Mouse (Mus musculus) kidney, embryonic 16.5 days (tissue): Measurements from ENCODE around the gene BC048562. TPM values are rescaled to one million over a fixed set of nuclear protein-coding genes. Genes with fewer than 3 reads are reported as not detected.
A peak's percentile ranks its signal among the peaks of the same experiment; 100 is the strongest.

Source experiments
- ATAC-seq: fragments of 200-750 bp; cut with Nextera tagmentation; 2 replicates; pipeline ENCODE4 v1.8.0; 2017; ENCODE audit warnings: moderate TSS enrichment; ENCODE audit not compliant: low FRiP score, low TSS enrichment
- H3K27ac ChIP-seq: fragments of 300-500 bp; sonication (generic); 2 replicates; pipeline ENCODE4 v1.5.1; 2014; ENCODE audit warnings: low read length
- H3K27me3 ChIP-seq: fragments of 300-500 bp; sonication (generic); 2 replicates; pipeline ENCODE4 v1.6.1; 2014; ENCODE audit warnings: low read length, control low read depth, mixed read lengths; ENCODE audit not compliant: insufficient read depth
- H3K36me3 ChIP-seq: fragments of 300-500 bp; sonication (generic); 2 replicates; pipeline ENCODE4 v1.6.1; 2014; ENCODE audit warnings: low read length, control low read depth, mixed read lengths; ENCODE audit not compliant: insufficient read depth
- H3K4me1 ChIP-seq: fragments of 300-500 bp; sonication (generic); 2 replicates; pipeline ENCODE4 v1.6.1; 2014; ENCODE audit warnings: low read length, control low read depth, mixed read lengths; ENCODE audit not compliant: insufficient read depth
- H3K4me2 ChIP-seq: fragments of 300-500 bp; sonication (generic); replicated peaks from 2 replicates; pipeline ENCODE4 v1.6.1; 2014; ENCODE audit warnings: low read depth, low read length
- H3K4me3 ChIP-seq: fragments of 300-500 bp; sonication (generic); 2 replicates; pipeline ENCODE4 v1.5.1; 2014; ENCODE audit warnings: mild to moderate bottlenecking, low read length
- H3K9ac ChIP-seq: fragments of 300-500 bp; sonication (generic); replicated peaks from 2 replicates; pipeline ENCODE4 v1.6.1; 2014; ENCODE audit warnings: low read length
- H3K9me3 ChIP-seq: fragments of 300-500 bp; sonication (generic); 2 replicates; pipeline ENCODE4 v1.6.1; 2016; ENCODE audit warnings: low read length, control low read depth
- WGBS: fragments of 180-500 bp; shearing (Covaris S2); extraction: QIAGEN DNeasy Blood & Tissue Kit; methylation state at CpG from one replicate; pipeline ENCODE4 v1.1.7; 2014; 5-methylcytosine and 5-hydroxymethylcytosine counted together
- polyA plus RNA-seq: library from polyadenylated mRNA; unstranded; fragments of >200 nt; fragmentation: Nextera tagmentation; extraction: Ambion mirVana; gene quantifications from 2 replicates; pipeline ENCODE4 v1.2.1, GENCODE M21; 2015

The BC048562 gene
- polyA plus RNA-seq, 1 experiment from 2014 or later: not detected

- no peak overlapping the region for H3K9ac ChIP-seq
- no peak overlapping the region for H3K4me3 ChIP-seq
- H3K4me2 ChIP-seq: no peak overlapping the region
- no peak overlapping the region for H3K27ac ChIP-seq
- ATAC-seq: no peak
- 79% methylated on average over 12 of the region's 12 CpGs for WGBS
- H3K27me3 ChIP-seq: no peaks in the 10 kb centered on the region
- 0 out of 2 replicates have a peak, but pooled peaks cover under 1% of the 10 kb centered on the region for H3K36me3 ChIP-seq
- H3K9me3 ChIP-seq: no peaks in the 10 kb centered on the region
- H3K4me1 ChIP-seq: peaks cover 11% of the 10 kb centered on the region
These were observed 19.7 kb downstream of the BC048562 start for GRCm38 (mm10) chr9:108455747-108456571.

GRCm38 (mm10) chr9:108456953-108457352 is 20.7 kb downstream of the BC048562 start:
- no peak overlapping the region for H3K27ac ChIP-seq
- WGBS: 87% methylated on average over 10 of the region's 10 CpGs
- H3K4me1 ChIP-seq: peaks cover 11% of the 10 kb centered on the region
- no peaks in the 10 kb centered on the region for H3K27me3 ChIP-seq
- ATAC-seq: no peak
- no peaks in the 10 kb centered on the region for H3K9me3 ChIP-seq
- no peak overlapping the region for H3K4me3 ChIP-seq
- no peak overlapping the region for H3K4me2 ChIP-seq
- H3K9ac ChIP-seq: no peak overlapping the region
- H3K36me3 ChIP-seq: no peaks in the 10 kb centered on the region

GRCm38 (mm10) chr9:108459939-108460318 is 23.6 kb downstream of the BC048562 start:
- 82% methylated on average over 1 of the region's 1 CpGs for WGBS
- peak overlapping the region; percentile 84 for H3K4me3 ChIP-seq
- no peaks in the 10 kb centered on the region for H3K9me3 ChIP-seq
- ATAC-seq: no peak
- peak overlapping the region; percentile 85 for H3K4me2 ChIP-seq
- H3K9ac ChIP-seq: peak overlapping the region; percentile 91; the same call in 1 of the 2 replicates
- H3K27ac ChIP-seq: peak overlapping the region; percentile 96
- H3K4me1 ChIP-seq: peaks cover 17% of the 10 kb centered on the region
- H3K36me3 ChIP-seq: peaks cover 19% of the 10 kb centered on the region
- no peaks in the 10 kb centered on the region for H3K27me3 ChIP-seq

GRCm38 (mm10) chr9:108460319-108461178 is 24.3 kb downstream of the BC048562 start, which contains the start of gene Ccdc71:
Ccdc71 (plus strand) TSS chr9:108460527.
- H3K4me3 ChIP-seq: peak within 1 kb of the TSS; percentile 84
- WGBS: under 1% methylated on average over 46 of the region's 52 CpGs

GRCm38 (mm10) chr9:108461181-108461631 is 24.9 kb downstream of the BC048562 start, which contains the start of gene Klhdc8b:
Klhdc8b (minus strand) TSS chr9:108461581.
- Histone ChIP-seq H3K27ac (peak within 1 kb of the TSS; percentile 96), H3K9ac (peak within 1 kb of the TSS; percentile 91), H3K9me3 (no peaks in the 10 kb centered on the region), H3K4me1 (peaks cover 17% of the 10 kb centered on the region), H3K4me3 (peak within 1 kb of the TSS; percentile 84), H3K27me3 (no peaks in the 10 kb centered on the region), H3K4me2 (peak within 1 kb of the TSS; percentile 85), H3K36me3 (peaks cover 32% of the 10 kb centered on the region)
- 18% methylated on average over 11 of the region's 11 CpGs for WGBS
- peak; percentile 32 for ATAC-seq

More at GRCm38 (mm10) chr9:108460319-108461178, 24.3 kb downstream of the BC048562 start, which contains the start of gene Ccdc71:
- ATAC-seq: peak; percentile 78
- Histone ChIP-seq H3K4me1 (peaks cover 17% of the 10 kb centered on the region), H3K27ac (peak within 1 kb of the TSS; percentile 96), H3K9ac (peak within 1 kb of the TSS; percentile 91), H3K4me2 (peak within 1 kb of the TSS; percentile 85), H3K9me3 (no peaks in the 10 kb centered on the region), H3K36me3 (peaks cover 25% of the 10 kb centered on the region), H3K27me3 (no peaks in the 10 kb centered on the region)

GRCm38 (mm10) chr9:108461675-108462074 is 25.4 kb downstream of the BC048562 start:
- H3K4me1 ChIP-seq: peaks cover 17% of the 10 kb centered on the region
- 85% methylated on average over 5 of the region's 5 CpGs for WGBS
- peak overlapping the region; percentile 91; the same call in 1 of the 2 replicates for H3K9ac ChIP-seq
- peak overlapping the region; percentile 84 for H3K4me3 ChIP-seq
- no peaks in the 10 kb centered on the region for H3K9me3 ChIP-seq
- peak overlapping the region; percentile 96 for H3K27ac ChIP-seq
- peak overlapping the region; percentile 85 for H3K4me2 ChIP-seq
- H3K27me3 ChIP-seq: no peaks in the 10 kb centered on the region
- ATAC-seq: no peak
- peaks cover 35% of the 10 kb centered on the region for H3K36me3 ChIP-seq

GRCm38 (mm10) chr9:108462192-108462591 is 25.9 kb downstream of the BC048562 start:
- peak; percentile 46; the same call in 1 of the 2 replicates for ATAC-seq
- Histone ChIP-seq H3K36me3 (peaks cover 35% of the 10 kb centered on the region), H3K4me2 (peak overlapping the region; percentile 85), H3K9me3 (no peaks in the 10 kb centered on the region), H3K27me3 (no peaks in the 10 kb centered on the region), H3K27ac (peak overlapping the region; percentile 96), H3K4me3 (no peak overlapping the region; the same call in 1 of the 2 replicates), H3K4me1 (peaks cover 17% of the 10 kb centered on the region), H3K9ac (0 out of 2 replicates have a peak overlapping the region, but pooled peaks have one; percentile 7)
- WGBS: 52% methylated on average over 10 of the region's 10 CpGs

- Histone ChIP-seq H3K27ac (no peak overlapping the region), H3K4me2 (no peak overlapping the region), H3K4me3 (no peak overlapping the region), H3K4me1 (peaks cover 17% of the 10 kb centered on the region), H3K9me3 (peaks cover 4% of the 10 kb centered on the region; the same call in 1 of the 2 replicates), H3K9ac (no peak overlapping the region), H3K36me3 (peaks cover 40% of the 10 kb centered on the region), H3K27me3 (no peaks in the 10 kb centered on the region)
- no peak for ATAC-seq
- 90% methylated on average over 9 of the region's 9 CpGs for WGBS
These were observed 27.4 kb downstream of the BC048562 start for GRCm38 (mm10) chr9:108463713-108464112.

- no peak overlapping the region for H3K4me2 ChIP-seq
- H3K4me3 ChIP-seq: no peak overlapping the region
- peaks cover 40% of the 10 kb centered on the region for H3K36me3 ChIP-seq
- H3K27ac ChIP-seq: no peak overlapping the region
- H3K4me1 ChIP-seq: peaks cover 15% of the 10 kb centered on the region
- no peak overlapping the region for H3K9ac ChIP-seq
- no peaks in the 10 kb centered on the region for H3K27me3 ChIP-seq
- 81% methylated on average over 2 of the region's 2 CpGs for WGBS
- no peak for ATAC-seq
- peaks cover 4% of the 10 kb centered on the region; the same call in 1 of the 2 replicates for H3K9me3 ChIP-seq
These were observed 29.9 kb downstream of the BC048562 start for GRCm38 (mm10) chr9:108466219-108466618.
